Mouse (Mus musculus) limb, embryonic 14.5 days (tissue): Measurements from ENCODE around the gene Krtap26-1. TPM values are rescaled to one million over a fixed set of nuclear protein-coding genes. Genes with fewer than 3 reads are reported as not detected.

ENCODE experiments used
- ATAC-seq: fragments of 200-750 bp; cut with Nextera tagmentation; 2 replicates; pipeline ENCODE4 v1.8.0; 2017; ENCODE audit warnings: low read depth, moderate number of reproducible peaks, moderate TSS enrichment; ENCODE audit not compliant: low FRiP score
- DNase-seq: peaks from one replicate; pipeline ENCODE4 v3.0.0-alpha.2; 2015; ENCODE audit warnings: low spot score
- H3K27ac ChIP-seq: fragments of 300-500 bp; sonication (generic); replicated peaks from 2 replicates; pipeline ENCODE4 v1.5.1; 2014; ENCODE audit warnings: low read depth, mild to moderate bottlenecking, low read length, moderate library complexity, mixed read lengths
- H3K27me3 ChIP-seq: fragments of 300-500 bp; sonication (generic); 2 replicates; pipeline ENCODE4 v1.6.1; 2014; ENCODE audit warnings: low read length, mixed read lengths; ENCODE audit not compliant: control insufficient read depth, insufficient read depth
- H3K36me3 ChIP-seq: fragments of 300-500 bp; sonication (generic); 2 replicates; pipeline ENCODE4 v1.6.1; 2014; ENCODE audit warnings: mild to moderate bottlenecking, low read length, moderate library complexity, mixed read lengths; ENCODE audit not compliant: control insufficient read depth, insufficient read depth
- H3K4me1 ChIP-seq: fragments of 300-500 bp; sonication (generic); 2 replicates; pipeline ENCODE4 v1.6.1; 2014; ENCODE audit warnings: antibody characterized with exemption, low read length, mixed read lengths; ENCODE audit not compliant: control insufficient read depth, insufficient read depth
- H3K4me2 ChIP-seq: fragments of 300-500 bp; sonication (generic); replicated peaks from 2 replicates; pipeline ENCODE4 v1.6.1; 2014; ENCODE audit warnings: low read depth, mild to moderate bottlenecking, low read length, moderate library complexity; ENCODE audit not compliant: severe bottlenecking
- H3K4me3 ChIP-seq: fragments of 300-500 bp; sonication (generic); replicated peaks from 2 replicates; pipeline ENCODE4 v1.5.1; 2014; ENCODE audit warnings: low read length
- H3K9ac ChIP-seq: fragments of 300-500 bp; sonication (generic); 2 replicates; pipeline ENCODE4 v1.6.1; 2014; ENCODE audit warnings: mild to moderate bottlenecking, low read depth, low read length, moderate library complexity; ENCODE audit not compliant: severe bottlenecking
- H3K9me3 ChIP-seq: fragments of 300-500 bp; sonication (generic); 2 replicates; pipeline ENCODE4 v1.6.1; 2016; ENCODE audit warnings: low read length; ENCODE audit not compliant: control insufficient read depth
- POLR2A ChIP-seq: fragments of 200-500 bp; IDR thresholded peaks from 2 replicates; pipeline ENCODE4 v1.8.0; 2012; ENCODE audit warnings: inconsistent platforms, mild to moderate bottlenecking, moderate library complexity, borderline replicate concordance; ENCODE audit not compliant: insufficient read depth, insufficient read length; ENCODE audit errors: extremely low read depth
- WGBS: fragments of 180-500 bp; shearing (Covaris S2); extraction: QIAGEN DNeasy Blood & Tissue Kit; methylation state at CpG from one replicate; pipeline ENCODE4 v1.1.7; 2014; 5-methylcytosine and 5-hydroxymethylcytosine counted together
- polyA plus RNA-seq, 2 experiments: library from polyadenylated mRNA; depleted of rRNA in 1 of 2; stranded (reverse) in 1 of 2; unstranded in 1 of 2; fragments of >200 nt; fragmentation: Nextera tagmentation in 1 of 2; extraction: Ambion mirVana in 1 of 2; gene quantifications; 2 replicates each; pipeline versions ENCODE4 v1.2.1 to v1.2.3; 2012 to 2014

The Krtap26-1 gene
- not detected in 2 replicates for polyA plus RNA-seq (2012; rRNA removed)
- not detected in 2 replicates for polyA plus RNA-seq (2014; fragmentation: Nextera tagmentation; extraction: Ambion mirVana)

- no peak for TF ChIP-seq POLR2A
- H3K9ac ChIP-seq: no peak within 1 kb of the TSS
- no peaks in the 10 kb centered on the region for H3K4me1 ChIP-seq
- H3K36me3 ChIP-seq: no peaks in the 10 kb centered on the region
- WGBS: 86% methylated on average over 10 of the region's 10 CpGs
- no peak for ATAC-seq
- no peak for DNase-seq
- no peaks in the 10 kb centered on the region for H3K27me3 ChIP-seq
- H3K9me3 ChIP-seq: no peaks in the 10 kb centered on the region
- H3K4me3 ChIP-seq: no peak within 1 kb of the TSS
- H3K4me2 ChIP-seq: no peak within 1 kb of the TSS
- H3K27ac ChIP-seq: no peak within 1 kb of the TSS
Measured at GRCm38 (mm10) chr16:88647358-88647846, at the start of gene Krtap26-1. Gene Krtap26-1, minus strand, starts transcription at chr16:88647796.

- Histone ChIP-seq H3K27me3 (no peaks in the 10 kb centered on the region), H3K27ac (no peak overlapping the region), H3K4me1 (0 out of 2 replicates have a peak, but pooled peaks cover 2% of the 10 kb centered on the region), H3K36me3 (no peaks in the 10 kb centered on the region), H3K4me3 (no peak overlapping the region), H3K9ac (no peak overlapping the region), H3K9me3 (no peaks in the 10 kb centered on the region), H3K4me2 (no peak overlapping the region)
- TF ChIP-seq POLR2A: no peak
- 62% methylated on average over 4 of the region's 4 CpGs for WGBS
- ATAC-seq: no peak
- DNase-seq: no peak
Measured at GRCm38 (mm10) chr16:88696256-88696655, 48.7 kb upstream of the Krtap26-1 start.

GRCm38 (mm10) chr16:88681282-88681681 is 33.7 kb upstream of the Krtap26-1 start:
- TF ChIP-seq POLR2A: no peak
- ATAC-seq (no peak), DNase-seq (no peak)
- H3K9me3 ChIP-seq: no peaks in the 10 kb centered on the region
- H3K9ac ChIP-seq: no peak overlapping the region
- H3K4me1 ChIP-seq: no peaks in the 10 kb centered on the region
- H3K36me3 ChIP-seq: no peaks in the 10 kb centered on the region
- no peaks in the 10 kb centered on the region for H3K27me3 ChIP-seq
- no peak overlapping the region for H3K4me2 ChIP-seq
- H3K4me3 ChIP-seq: no peak overlapping the region
- no peak overlapping the region for H3K27ac ChIP-seq
- 62% methylated on average over 2 of the region's 2 CpGs for WGBS

GRCm38 (mm10) chr16:88679099-88679498 is 31.5 kb upstream of the Krtap26-1 start:
- DNase-seq (no peak), ATAC-seq (no peak)
- Histone ChIP-seq H3K4me3 (no peak overlapping the region), H3K27me3 (no peaks in the 10 kb centered on the region), H3K4me2 (no peak overlapping the region), H3K36me3 (no peaks in the 10 kb centered on the region), H3K9me3 (no peaks in the 10 kb centered on the region), H3K9ac (no peak overlapping the region), H3K4me1 (no peaks in the 10 kb centered on the region), H3K27ac (no peak overlapping the region)
- no peak for TF ChIP-seq POLR2A
- WGBS: 75% methylated on average over 6 of the region's 6 CpGs

- H3K4me2 ChIP-seq: no peak within 1 kb of the TSS
- no peak within 1 kb of the TSS for H3K9ac ChIP-seq
- no peak for DNase-seq
- no peaks in the 10 kb centered on the region for H3K36me3 ChIP-seq
- H3K4me1 ChIP-seq: no peaks in the 10 kb centered on the region
- H3K9me3 ChIP-seq: no peaks in the 10 kb centered on the region
- H3K27ac ChIP-seq: no peak within 1 kb of the TSS
- no peak for TF ChIP-seq POLR2A
- H3K4me3 ChIP-seq: no peak within 1 kb of the TSS
- no peaks in the 10 kb centered on the region for H3K27me3 ChIP-seq
- WGBS: 92% methylated on average over 4 of the region's 4 CpGs
- ATAC-seq: no peak
Measured at GRCm38 (mm10) chr16:88671571-88671970, 24.0 kb upstream of the Krtap26-1 start, which contains the start of gene Krtap27-1. Gene Krtap27-1, minus strand, starts transcription at chr16:88671671.
